Mouse (Mus musculus): ENCODE data around the gene Vps52. TPM values are rescaled to one million over a fixed set of nuclear protein-coding genes. Genes with fewer than 3 reads are reported as not detected.

Gene Vps52
- polyA plus RNA-seq, 1 experiment from 2014 or later = 65.0 TPM

DNA sequence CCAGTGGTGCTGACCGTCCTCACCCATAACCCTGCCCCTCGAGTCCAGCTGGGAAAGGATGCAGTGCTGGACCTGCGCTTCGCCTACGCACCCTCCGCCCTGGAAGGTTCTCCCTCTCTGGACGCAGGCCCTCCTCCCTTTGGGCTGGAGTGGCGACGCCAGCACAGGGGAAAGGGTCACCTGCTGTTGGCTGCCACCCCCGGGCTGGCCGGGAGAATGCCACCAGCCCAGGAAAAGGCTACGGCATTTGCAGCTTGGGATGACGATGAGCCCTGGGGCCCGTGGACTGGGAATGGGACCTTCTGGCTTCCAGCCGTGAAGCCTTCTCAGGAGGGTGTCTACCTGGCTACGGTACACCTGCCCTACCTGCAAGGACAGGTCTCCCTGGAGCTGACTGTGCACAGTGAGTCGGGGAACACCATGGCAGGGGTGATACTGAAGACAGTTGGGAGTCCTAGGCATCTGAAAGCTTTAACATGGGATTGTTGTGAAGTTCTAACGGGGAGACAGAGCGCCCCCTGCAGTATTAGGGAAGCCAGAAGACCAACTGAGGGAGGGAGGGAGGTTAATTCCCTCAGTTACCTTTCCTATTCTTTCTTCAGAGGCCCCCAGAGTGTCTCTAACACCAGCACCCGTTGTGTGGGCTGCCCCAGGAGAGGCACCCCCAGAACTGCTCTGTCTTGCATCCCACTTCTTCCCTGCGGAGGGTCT is 30.1 kb upstream of the Vps52 start:
- Histone ChIP-seq H3K9me3 (replicated peaks) (no peaks in the 10 kb centered on the region), H3K27me3 (no peaks in the 10 kb centered on the region), H3K4me2 (replicated peaks) (no peak overlapping the region), H3K36me3 (peaks cover 13% of the 10 kb centered on the region; the same call in 1 of the 2 replicates), H3K4me3 (no peak overlapping the region), H3K4me1 (peaks cover 20% of the 10 kb centered on the region), H3K9ac (no peak overlapping the region), H3K27ac (no peak overlapping the region)
- WGBS = 83% methylated on average over 21 of the region's 21 CpGs
- ATAC-seq (ENCODE audit: low FRiP score) = no peak

DNA sequence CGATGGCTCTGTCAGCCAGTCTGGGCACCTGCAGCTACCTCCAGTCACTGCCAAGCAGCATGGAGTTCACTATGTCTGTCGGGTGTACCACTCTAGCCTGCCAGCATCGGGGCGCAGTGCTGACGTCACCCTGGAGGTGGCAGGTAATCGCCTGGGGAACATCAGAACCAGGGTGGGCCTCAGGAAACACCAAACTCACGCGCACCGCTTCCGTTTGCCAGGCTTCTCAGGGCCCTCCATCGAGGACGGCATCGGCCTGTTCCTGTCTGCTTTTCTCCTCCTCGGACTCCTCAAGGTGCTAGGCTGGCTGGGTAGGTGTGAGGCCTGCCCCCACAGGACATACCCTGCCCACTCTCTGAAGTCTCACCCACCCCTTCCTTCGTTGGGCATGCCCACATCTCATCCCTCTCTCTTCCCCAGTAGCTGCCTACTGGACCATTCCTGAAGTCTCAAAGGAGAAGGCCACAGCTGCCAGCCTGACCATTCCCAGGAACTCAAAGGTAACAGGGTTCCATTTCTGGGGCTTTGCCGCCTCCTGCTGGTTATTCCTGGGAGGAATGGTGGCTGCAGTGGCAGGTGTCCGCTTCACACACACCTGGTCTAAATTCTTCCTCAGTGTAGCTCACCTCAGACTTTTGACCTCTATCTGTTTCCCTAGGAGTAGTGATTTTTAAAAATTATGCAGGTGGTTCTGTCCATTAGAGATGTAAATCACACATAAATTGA is 29.2 kb upstream of the Vps52 start:
- H3K27ac ChIP-seq = no peak overlapping the region
- H3K27me3 ChIP-seq = no peaks in the 10 kb centered on the region
- no peak overlapping the region for H3K9ac ChIP-seq
- 73% methylated on average over 17 of the region's 17 CpGs for WGBS
- no peak overlapping the region for H3K4me3 ChIP-seq
- ATAC-seq (ENCODE audit: low FRiP score) = no peak
- no peaks in the 10 kb centered on the region for H3K9me3 ChIP-seq (replicated peaks)
- H3K4me1 ChIP-seq = peaks cover 25% of the 10 kb centered on the region
- peaks cover 13% of the 10 kb centered on the region; the same call in 1 of the 2 replicates for H3K36me3 ChIP-seq
- no peak overlapping the region for H3K4me2 ChIP-seq (replicated peaks)

DNA sequence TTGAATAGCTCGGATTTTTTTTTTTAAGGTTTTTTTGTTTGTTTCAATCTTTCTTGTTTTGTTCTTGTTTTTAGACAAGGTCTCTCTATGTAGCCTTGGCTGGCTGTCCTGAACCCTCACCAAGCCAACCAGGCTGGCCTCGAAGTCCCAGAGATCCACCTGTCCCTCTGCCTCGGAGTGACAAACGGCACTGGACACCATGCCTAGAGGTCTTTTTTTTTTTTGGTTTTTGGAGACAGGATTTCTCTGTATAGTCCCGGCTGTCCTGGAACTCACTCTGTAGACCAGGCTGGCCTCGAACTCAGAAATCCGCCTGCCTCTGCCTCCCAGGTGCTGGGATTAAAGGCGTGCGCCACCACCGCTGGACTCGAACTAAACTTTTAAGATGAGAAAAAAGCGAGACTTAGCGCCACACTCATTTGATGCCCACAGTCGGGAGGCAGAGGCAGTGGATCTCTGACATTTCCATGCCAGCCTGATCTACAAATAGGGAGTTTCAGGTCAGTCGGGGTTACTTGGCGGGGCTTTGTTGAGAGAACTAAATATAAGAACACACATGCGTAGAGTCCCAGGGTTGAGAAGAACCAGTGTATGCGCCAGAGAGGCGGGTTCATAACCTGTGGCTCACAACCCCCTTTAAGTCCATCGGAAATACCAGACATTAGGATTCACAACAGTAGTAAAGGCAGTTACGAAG is 27.2 kb upstream of the Vps52 start:
- no peak for ATAC-seq (ENCODE audit: low FRiP score)
- Histone ChIP-seq H3K9ac (peak overlapping the region; percentile 94), H3K9me3 (replicated peaks) (no peaks in the 10 kb centered on the region), H3K27ac (no peak overlapping the region), H3K36me3 (peaks cover 27% of the 10 kb centered on the region), H3K4me2 (replicated peaks) (peak overlapping the region; percentile 98), H3K4me3 (peak overlapping the region; percentile 87), H3K27me3 (no peaks in the 10 kb centered on the region), H3K4me1 (peaks cover 25% of the 10 kb centered on the region)
- WGBS = 65% methylated on average over 21 of the region's 21 CpGs

DNA sequence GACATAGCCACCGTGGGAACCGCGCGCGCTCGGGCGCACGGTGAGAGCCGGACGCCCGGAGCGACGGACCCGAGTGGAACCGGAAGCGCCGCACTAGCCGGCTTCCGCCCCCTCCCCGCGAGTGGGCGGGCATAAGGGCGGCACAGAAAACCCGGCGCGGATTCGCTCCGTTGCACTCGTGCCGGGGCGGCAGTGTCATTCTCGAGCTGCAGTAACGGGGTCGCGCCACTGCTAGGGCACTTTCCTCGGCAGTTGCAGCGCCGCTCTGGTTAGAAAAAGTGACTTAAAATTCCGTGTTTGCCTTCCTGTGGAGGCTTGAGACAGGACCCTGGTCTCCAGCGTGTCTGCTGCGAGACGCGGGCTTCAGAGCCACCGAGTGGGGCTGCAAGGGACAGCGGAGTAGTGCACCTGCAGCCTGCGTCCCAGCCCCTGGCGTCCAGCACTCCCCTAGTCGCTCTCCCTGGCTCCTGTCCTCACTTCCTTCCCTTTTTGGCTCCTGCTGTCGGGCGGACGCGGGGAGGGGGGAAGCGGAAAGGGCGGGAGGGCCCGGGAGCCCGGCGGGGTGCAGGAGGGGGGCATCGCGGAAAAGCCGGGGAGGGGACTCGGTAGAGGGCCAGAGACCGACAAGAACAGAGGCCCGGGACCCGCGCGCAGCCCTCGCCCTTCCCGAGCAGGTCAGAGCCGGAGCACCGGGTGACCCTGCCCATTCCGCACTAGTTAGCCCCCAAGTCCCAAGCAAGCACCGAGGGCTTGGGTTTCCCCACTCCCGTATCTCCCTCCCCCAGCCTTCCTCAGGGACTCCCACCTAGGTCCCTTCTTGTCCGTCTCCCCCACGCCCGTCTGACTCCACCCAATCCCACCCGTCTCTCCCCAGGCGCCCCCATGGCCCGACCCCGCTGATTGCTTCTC is 26.0 kb upstream of the Vps52 start, which contains the start of gene Rgl2:
Gene Rgl2, plus strand, starts transcription at position 173 of the 909 bp plus-strand sequence.
- peak within 1 kb of the TSS; percentile 98 for H3K4me2 ChIP-seq (replicated peaks)
- H3K9me3 ChIP-seq (replicated peaks) = no peaks in the 10 kb centered on the region
- WGBS = under 1% methylated on average over 77 of the region's 80 CpGs
- ATAC-seq (ENCODE audit: low FRiP score) = peak; percentile 80
- H3K27ac ChIP-seq = peak within 1 kb of the TSS; percentile 96
- peaks cover 36% of the 10 kb centered on the region for H3K36me3 ChIP-seq
- peak within 1 kb of the TSS; percentile 94 for H3K9ac ChIP-seq
- peaks cover 25% of the 10 kb centered on the region for H3K4me1 ChIP-seq
- H3K27me3 ChIP-seq = no peaks in the 10 kb centered on the region
- peak within 1 kb of the TSS; percentile 87 for H3K4me3 ChIP-seq

DNA sequence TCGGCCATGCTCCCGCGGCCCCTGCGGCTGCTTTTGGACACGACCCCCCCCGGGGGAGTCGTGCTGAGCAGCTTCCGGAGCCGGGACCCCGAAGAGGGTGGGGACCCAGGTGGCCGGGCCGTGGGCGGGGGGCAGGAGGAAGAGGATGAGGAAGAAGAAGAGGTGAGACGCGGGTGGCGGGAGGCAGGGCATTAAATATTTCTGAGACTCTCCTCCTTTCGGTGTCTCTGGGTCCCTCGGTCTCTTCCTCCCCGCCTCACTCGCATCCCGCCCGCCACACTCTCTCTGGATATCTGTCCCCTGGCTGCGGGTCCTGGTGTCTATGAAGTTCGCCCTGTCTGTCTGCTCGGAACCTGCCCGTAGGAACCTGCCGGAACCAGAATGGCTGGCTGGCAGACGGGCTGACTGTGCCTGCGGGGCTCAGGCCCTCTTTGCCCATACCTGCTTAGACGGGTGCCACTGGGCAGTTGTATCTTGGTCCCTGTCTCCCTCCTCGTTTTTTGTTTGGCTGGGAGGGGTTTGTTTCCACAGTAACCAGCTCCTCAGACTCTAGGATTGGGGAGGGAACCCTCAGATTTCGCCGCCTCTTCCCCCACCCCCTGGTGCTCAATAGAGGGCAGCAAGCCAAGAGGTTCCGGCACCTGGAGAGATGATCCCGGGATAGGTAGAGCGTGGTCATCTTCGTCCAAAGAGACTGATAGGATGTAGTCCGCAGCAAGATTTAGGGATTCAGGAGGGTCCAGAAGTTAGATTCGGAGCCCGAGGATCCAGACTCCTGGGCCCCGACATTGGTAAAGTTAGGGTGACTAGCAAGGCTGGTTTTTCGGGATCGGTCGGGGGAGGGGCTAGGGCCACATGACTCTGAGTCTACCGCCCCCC is 25.1 kb upstream of the Vps52 start:
- Histone ChIP-seq H3K9ac (peak overlapping the region; percentile 94), H3K27ac (peak overlapping the region; percentile 96), H3K36me3 (peaks cover 41% of the 10 kb centered on the region), H3K27me3 (no peaks in the 10 kb centered on the region), H3K4me1 (peaks cover 25% of the 10 kb centered on the region), H3K9me3 (replicated peaks) (no peaks in the 10 kb centered on the region), H3K4me2 (replicated peaks) (peak overlapping the region; percentile 98), H3K4me3 (peak overlapping the region; percentile 87)
- under 1% methylated on average over 44 of the region's 45 CpGs for WGBS
- 0 out of 2 replicates have a peak, but pooled peaks have one; percentile 8 for ATAC-seq (ENCODE audit: low FRiP score)

DNA sequence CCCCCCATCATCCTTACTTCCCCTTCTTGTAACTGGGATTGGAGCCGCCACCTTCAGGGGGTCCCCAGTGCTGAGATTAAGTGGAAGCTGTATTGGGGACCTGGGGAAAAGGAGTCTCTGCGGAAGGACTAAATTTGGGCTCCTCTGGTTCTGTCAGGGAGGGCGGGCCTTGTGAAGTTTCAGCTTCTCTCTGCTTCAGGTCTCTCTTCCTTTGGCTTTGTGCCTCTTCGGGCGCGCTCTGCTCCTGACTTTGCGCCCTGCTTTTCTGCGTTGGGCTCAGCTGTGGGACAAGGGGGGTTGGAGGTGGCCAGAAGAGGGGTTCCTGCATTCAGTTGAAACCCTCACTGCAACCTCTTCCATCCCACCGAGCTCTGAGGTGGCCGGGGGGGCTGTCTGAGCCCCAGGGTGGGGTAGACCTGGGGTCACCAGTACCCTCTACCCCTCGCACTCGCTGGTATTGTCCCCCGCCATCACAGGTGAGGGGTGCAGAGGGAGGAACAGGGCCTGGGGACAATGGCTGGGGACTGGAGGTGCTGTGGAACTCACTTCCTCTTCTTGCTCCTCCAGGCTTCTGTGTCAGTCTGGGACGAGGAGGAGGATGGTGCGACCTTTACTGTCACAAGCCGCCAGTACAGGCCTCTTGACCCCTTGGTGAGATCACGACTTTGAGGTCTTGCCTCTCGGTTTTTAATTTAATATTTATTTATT is 24.3 kb upstream of the Vps52 start:
- Histone ChIP-seq H3K9ac (peak overlapping the region; percentile 94), H3K4me1 (peaks cover 25% of the 10 kb centered on the region), H3K4me2 (replicated peaks) (peak overlapping the region; percentile 98), H3K27ac (no peak overlapping the region), H3K36me3 (peaks cover 40% of the 10 kb centered on the region), H3K4me3 (peak overlapping the region; percentile 87), H3K27me3 (no peaks in the 10 kb centered on the region), H3K9me3 (replicated peaks) (no peaks in the 10 kb centered on the region)
- WGBS = 40% methylated on average over 18 of the region's 18 CpGs
- no peak for ATAC-seq (ENCODE audit: low FRiP score)

DNA sequence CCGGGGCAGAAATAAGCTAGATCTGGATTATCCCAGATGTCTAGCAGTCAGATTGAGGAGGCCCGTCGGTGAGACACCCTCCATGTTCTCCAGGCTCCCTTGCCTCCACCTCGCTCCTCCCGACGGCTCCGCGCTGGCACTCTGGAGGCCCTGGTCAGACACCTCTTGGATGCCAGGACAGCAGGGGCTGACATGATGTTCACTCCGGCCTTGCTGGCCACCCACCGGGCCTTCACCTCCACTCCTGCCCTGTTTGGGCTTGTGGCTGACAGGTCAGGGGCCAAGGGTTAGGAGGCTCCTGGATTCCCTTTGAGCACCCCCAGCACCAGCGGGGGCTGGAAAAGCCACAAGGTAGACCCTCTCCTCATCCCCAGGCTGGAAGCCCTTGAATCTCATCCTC is 23.7 kb upstream of the Vps52 start:
- WGBS = 89% methylated on average over 11 of the region's 11 CpGs
- H3K27ac ChIP-seq = no peak overlapping the region
- peaks cover 42% of the 10 kb centered on the region for H3K36me3 ChIP-seq
- H3K4me3 ChIP-seq = no peak overlapping the region
- no peaks in the 10 kb centered on the region for H3K27me3 ChIP-seq
- H3K4me1 ChIP-seq = peaks cover 25% of the 10 kb centered on the region
- H3K9me3 ChIP-seq (replicated peaks) = no peaks in the 10 kb centered on the region
- no peak overlapping the region for H3K9ac ChIP-seq
- ATAC-seq (ENCODE audit: low FRiP score) = no peak
- H3K4me2 ChIP-seq (replicated peaks) = no peak overlapping the region

DNA sequence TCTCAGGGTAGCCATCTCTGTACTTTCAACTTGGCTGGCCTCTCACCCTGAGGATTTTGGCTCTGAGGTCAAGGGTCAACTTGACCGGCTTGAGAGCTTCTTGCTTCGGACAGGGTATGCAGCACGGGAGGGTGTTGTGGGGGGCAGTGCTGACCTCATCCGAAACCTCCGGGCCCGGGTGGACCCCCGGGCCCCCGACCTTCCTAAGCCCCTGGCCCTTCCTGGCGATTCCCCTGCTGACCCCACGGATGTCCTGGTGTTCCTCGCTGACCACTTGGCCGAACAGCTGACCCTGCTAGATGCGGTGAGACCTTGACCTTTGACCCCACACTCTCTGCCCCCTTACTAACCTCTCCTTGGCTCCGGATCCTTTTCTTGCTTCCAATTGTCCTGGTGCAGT is 23.2 kb upstream of the Vps52 start:
- Histone ChIP-seq H3K27ac (no peak overlapping the region), H3K36me3 (peaks cover 47% of the 10 kb centered on the region), H3K9ac (no peak overlapping the region), H3K27me3 (no peaks in the 10 kb centered on the region), H3K9me3 (replicated peaks) (no peaks in the 10 kb centered on the region), H3K4me3 (no peak overlapping the region), H3K4me1 (peaks cover 24% of the 10 kb centered on the region), H3K4me2 (replicated peaks) (no peak overlapping the region)
- no peak for ATAC-seq (ENCODE audit: low FRiP score)
- WGBS = 85% methylated on average over 14 of the region's 14 CpGs

DNA sequence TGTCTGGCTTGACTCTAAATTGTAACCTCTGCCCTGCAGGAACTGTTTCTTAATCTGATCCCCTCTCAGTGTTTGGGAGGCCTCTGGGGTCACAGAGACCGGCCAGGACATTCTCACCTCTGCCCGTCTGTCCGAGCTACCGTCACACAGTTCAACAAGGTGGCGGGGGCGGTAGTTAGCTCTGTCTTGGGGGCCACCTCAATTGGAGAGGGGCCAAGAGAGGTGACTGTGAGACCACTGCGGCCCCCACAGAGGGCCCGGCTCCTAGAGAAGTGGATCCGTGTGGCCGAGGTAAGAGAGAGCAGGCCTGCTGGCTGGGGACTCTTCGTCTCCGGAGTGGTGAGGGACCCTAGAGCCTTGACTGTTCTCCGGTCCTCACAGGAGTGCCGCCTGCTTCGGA is 22.6 kb upstream of the Vps52 start:
- Histone ChIP-seq H3K9me3 (replicated peaks) (no peaks in the 10 kb centered on the region), H3K27me3 (no peaks in the 10 kb centered on the region), H3K27ac (no peak overlapping the region), H3K4me2 (replicated peaks) (no peak overlapping the region), H3K4me1 (peaks cover 19% of the 10 kb centered on the region), H3K4me3 (no peak overlapping the region), H3K36me3 (peaks cover 49% of the 10 kb centered on the region), H3K9ac (no peak overlapping the region)
- ATAC-seq (ENCODE audit: low FRiP score) = no peak
- 92% methylated on average over 15 of the region's 15 CpGs for WGBS

DNA sequence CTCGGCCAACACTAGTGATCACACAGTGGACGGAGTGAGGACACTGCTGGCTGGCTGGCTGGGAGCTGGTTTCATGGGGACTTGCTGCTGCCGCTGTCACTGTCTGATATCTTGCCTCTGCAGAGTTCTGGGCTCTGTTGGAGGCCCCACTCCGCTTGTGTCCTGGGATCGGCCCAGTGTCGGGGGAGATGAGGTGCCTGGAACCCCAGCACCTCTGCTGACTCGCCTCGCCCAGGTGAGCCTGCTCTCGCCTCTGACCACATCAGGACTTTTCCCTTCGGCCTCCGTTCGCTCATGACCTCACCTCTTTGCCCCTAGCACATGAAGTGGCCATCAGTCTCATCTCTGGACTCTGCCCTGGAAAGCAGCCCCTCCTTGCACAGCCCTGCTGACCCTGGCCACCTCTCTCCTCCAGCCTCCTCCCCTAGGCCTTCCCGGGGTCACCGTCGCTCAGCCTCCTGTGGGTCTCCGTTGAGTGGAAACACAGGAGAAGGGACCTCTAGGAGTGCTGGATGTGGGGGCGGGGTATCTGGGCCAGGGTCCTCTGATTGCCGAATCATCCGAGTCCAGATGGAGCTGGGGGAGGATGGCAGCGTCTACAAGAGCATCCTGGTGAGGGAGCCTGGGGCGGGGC is 20.1 kb upstream of the Vps52 start:
- ATAC-seq (ENCODE audit: low FRiP score) = no peak
- Histone ChIP-seq H3K4me3 (no peak overlapping the region), H3K27ac (no peak overlapping the region), H3K9me3 (replicated peaks) (no peaks in the 10 kb centered on the region), H3K9ac (no peak overlapping the region), H3K4me2 (replicated peaks) (no peak overlapping the region), H3K27me3 (no peaks in the 10 kb centered on the region), H3K36me3 (peaks cover 56% of the 10 kb centered on the region), H3K4me1 (peaks cover 21% of the 10 kb centered on the region)
- WGBS = 89% methylated on average over 21 of the region's 21 CpGs
